Mouse (Mus musculus): ENCODE results near the gene Adipor2. TPM values are rescaled to one million over a fixed set of nuclear protein-coding genes. Genes with fewer than 3 reads are reported as not detected.

Gene Adipor2
- polyA plus RNA-seq, 1 experiment from 2014 or later, result 36.5 TPM

- H3K9me3 ChIP-seq (replicated peaks), result no peaks in the 10 kb centered on the region
- H3K4me3 ChIP-seq (replicated peaks), result no peak overlapping the region
- no peak overlapping the region for H3K9ac ChIP-seq
- no peaks in the 10 kb centered on the region for H3K27me3 ChIP-seq
- H3K4me1 ChIP-seq (replicated peaks), result peaks cover 19% of the 10 kb centered on the region
- no peak overlapping the region for H3K27ac ChIP-seq (replicated peaks)
- H3K4me2 ChIP-seq, result no peak overlapping the region
- no peaks in the 10 kb centered on the region for H3K36me3 ChIP-seq (replicated peaks)
- WGBS (ENCODE audit: insufficient replicate concordance), result 61% methylated on average over 7 of the region's 7 CpGs
- no peak for ATAC-seq (ENCODE audit: insufficient read depth)
These were observed 1.1 kb upstream of the Adipor2 start for GRCm38 (mm10) chr6:119418392-119419251.

- 62% methylated on average over 7 of the region's 7 CpGs for WGBS (ENCODE audit: insufficient replicate concordance)
- ATAC-seq (ENCODE audit: insufficient read depth), result no peak
- Histone ChIP-seq H3K27ac (replicated peaks) (no peak overlapping the region), H3K36me3 (replicated peaks) (no peaks in the 10 kb centered on the region), H3K4me2 (peak overlapping the region; percentile 64; the same call in 1 of the 2 replicates), H3K4me3 (replicated peaks) (no peak overlapping the region), H3K4me1 (replicated peaks) (peaks cover 19% of the 10 kb centered on the region), H3K9me3 (replicated peaks) (no peaks in the 10 kb centered on the region), H3K9ac (no peak overlapping the region), H3K27me3 (no peaks in the 10 kb centered on the region)
These were observed 317 bp upstream of the Adipor2 start for GRCm38 (mm10) chr6:119417821-119418220.

- ATAC-seq (ENCODE audit: insufficient read depth), result no peak
- Histone ChIP-seq H3K4me3 (replicated peaks) (peak overlapping the region; percentile 32; the same call in 1 of the 2 replicates), H3K27me3 (no peaks in the 10 kb centered on the region), H3K9ac (no peak overlapping the region), H3K9me3 (replicated peaks) (no peaks in the 10 kb centered on the region), H3K4me1 (replicated peaks) (peaks cover 19% of the 10 kb centered on the region), H3K4me2 (peak overlapping the region; percentile 64; the same call in 1 of the 2 replicates), H3K36me3 (replicated peaks) (no peaks in the 10 kb centered on the region), H3K27ac (replicated peaks) (no peak overlapping the region)
- WGBS (ENCODE audit: insufficient replicate concordance), result 47% methylated on average over 6 of the region's 6 CpGs
These were observed 861 bp downstream of the Adipor2 start for GRCm38 (mm10) chr6:119416643-119417042.

- WGBS (ENCODE audit: insufficient replicate concordance), result 69% methylated on average over 15 of the region's 15 CpGs
- Histone ChIP-seq H3K4me3 (replicated peaks) (no peak overlapping the region), H3K9ac (no peak overlapping the region)
These were observed 3.1 kb downstream of the Adipor2 start for GRCm38 (mm10) chr6:119414262-119415043.

GRCm38 (mm10) chr6:119412588-119412987 lies 4.9 kb downstream of the Adipor2 start:
- 75% methylated on average over 4 of the region's 4 CpGs for WGBS (ENCODE audit: insufficient replicate concordance)
- ATAC-seq (ENCODE audit: insufficient read depth), result no peak
- H3K4me2 ChIP-seq, result no peak overlapping the region
- no peak overlapping the region for H3K27ac ChIP-seq (replicated peaks)
- H3K9ac ChIP-seq, result no peak overlapping the region
- no peaks in the 10 kb centered on the region for H3K9me3 ChIP-seq (replicated peaks)
- H3K4me1 ChIP-seq (replicated peaks), result peaks cover 25% of the 10 kb centered on the region
- no peak overlapping the region for H3K4me3 ChIP-seq (replicated peaks)
- H3K27me3 ChIP-seq, result no peaks in the 10 kb centered on the region
- no peaks in the 10 kb centered on the region for H3K36me3 ChIP-seq (replicated peaks)

More at GRCm38 (mm10) chr6:119414262-119415043, 3.1 kb downstream of the Adipor2 start:
- Histone ChIP-seq H3K36me3 (replicated peaks) (no peaks in the 10 kb centered on the region), H3K27ac (replicated peaks) (no peak overlapping the region), H3K4me2 (no peak overlapping the region), H3K27me3 (no peaks in the 10 kb centered on the region), H3K4me1 (replicated peaks) (peaks cover 19% of the 10 kb centered on the region), H3K9me3 (replicated peaks) (no peaks in the 10 kb centered on the region)
- ATAC-seq (ENCODE audit: insufficient read depth), result no peak

- peaks cover 17% of the 10 kb centered on the region for H3K4me1 ChIP-seq (replicated peaks)
- H3K27me3 ChIP-seq, result no peaks in the 10 kb centered on the region
- WGBS (ENCODE audit: insufficient replicate concordance), result 65% methylated on average over 3 of the region's 3 CpGs
- ATAC-seq (ENCODE audit: insufficient read depth), result no peak
- H3K4me3 ChIP-seq (replicated peaks), result no peak overlapping the region
- no peaks in the 10 kb centered on the region for H3K9me3 ChIP-seq (replicated peaks)
- no peaks in the 10 kb centered on the region for H3K36me3 ChIP-seq (replicated peaks)
- H3K27ac ChIP-seq (replicated peaks), result no peak overlapping the region
- H3K4me2 ChIP-seq, result no peak overlapping the region
- H3K9ac ChIP-seq, result no peak overlapping the region
These were observed 6.0 kb downstream of the Adipor2 start for GRCm38 (mm10) chr6:119411511-119411910.

- 41% methylated on average over 1 of the region's 1 CpGs for WGBS (ENCODE audit: insufficient replicate concordance)
- peak overlapping the region; percentile 35; the same call in 1 of the 2 replicates for H3K27ac ChIP-seq (replicated peaks)
- H3K4me2 ChIP-seq, result no peak overlapping the region
- H3K36me3 ChIP-seq (replicated peaks), result no peaks in the 10 kb centered on the region
- no peaks in the 10 kb centered on the region for H3K27me3 ChIP-seq
- no peaks in the 10 kb centered on the region for H3K9me3 ChIP-seq (replicated peaks)
- no peak overlapping the region for H3K9ac ChIP-seq
- ATAC-seq (ENCODE audit: insufficient read depth), result peak; percentile 69
- no peak overlapping the region for H3K4me3 ChIP-seq (replicated peaks)
- peaks cover 17% of the 10 kb centered on the region for H3K4me1 ChIP-seq (replicated peaks)
These were observed 7.7 kb downstream of the Adipor2 start for GRCm38 (mm10) chr6:119409766-119410165.

- H3K36me3 ChIP-seq (replicated peaks), result no peaks in the 10 kb centered on the region
- H3K4me2 ChIP-seq, result no peak overlapping the region
- no peaks in the 10 kb centered on the region for H3K27me3 ChIP-seq
- 27% methylated on average over 9 of the region's 9 CpGs for WGBS (ENCODE audit: insufficient replicate concordance)
- no peaks in the 10 kb centered on the region for H3K9me3 ChIP-seq (replicated peaks)
- no peak overlapping the region for H3K9ac ChIP-seq
- H3K27ac ChIP-seq (replicated peaks), result no peak overlapping the region
- H3K4me3 ChIP-seq (replicated peaks), result no peak overlapping the region
- no peak for ATAC-seq (ENCODE audit: insufficient read depth)
- peaks cover 26% of the 10 kb centered on the region for H3K4me1 ChIP-seq (replicated peaks)
These were observed 8.9 kb downstream of the Adipor2 start for GRCm38 (mm10) chr6:119408582-119408981.

GRCm38 (mm10) chr6:119407818-119408217 lies 9.7 kb downstream of the Adipor2 start:
- no peak overlapping the region for H3K27ac ChIP-seq (replicated peaks)
- no peaks in the 10 kb centered on the region for H3K36me3 ChIP-seq (replicated peaks)
- no peak overlapping the region for H3K9ac ChIP-seq
- WGBS (ENCODE audit: insufficient replicate concordance), result 26% methylated on average over 6 of the region's 6 CpGs
- H3K27me3 ChIP-seq, result no peaks in the 10 kb centered on the region
- 0 out of 2 replicates have a peak overlapping the region, but pooled peaks have one; percentile 15 for H3K4me2 ChIP-seq
- H3K9me3 ChIP-seq (replicated peaks), result no peaks in the 10 kb centered on the region
- ATAC-seq (ENCODE audit: insufficient read depth), result no peak
- H3K4me1 ChIP-seq (replicated peaks), result peaks cover 34% of the 10 kb centered on the region
- H3K4me3 ChIP-seq (replicated peaks), result no peak overlapping the region

GRCm38 (mm10) chr6:119406528-119406927 lies 11.0 kb downstream of the Adipor2 start:
- no peaks in the 10 kb centered on the region for H3K9me3 ChIP-seq (replicated peaks)
- H3K36me3 ChIP-seq (replicated peaks), result no peaks in the 10 kb centered on the region
- ATAC-seq (ENCODE audit: insufficient read depth), result no peak
- peaks cover 47% of the 10 kb centered on the region for H3K4me1 ChIP-seq (replicated peaks)
- no peak overlapping the region for H3K4me2 ChIP-seq
- no peak overlapping the region for H3K4me3 ChIP-seq (replicated peaks)
- H3K27me3 ChIP-seq, result no peaks in the 10 kb centered on the region
- WGBS (ENCODE audit: insufficient replicate concordance), result 84% methylated on average over 8 of the region's 8 CpGs
- H3K27ac ChIP-seq (replicated peaks), result no peak overlapping the region
- H3K9ac ChIP-seq, result no peak overlapping the region

- no peaks in the 10 kb centered on the region for H3K9me3 ChIP-seq (replicated peaks)
- H3K4me1 ChIP-seq (replicated peaks), result peaks cover 47% of the 10 kb centered on the region
- no peak for ATAC-seq (ENCODE audit: insufficient read depth)
- H3K4me3 ChIP-seq (replicated peaks), result no peak overlapping the region
- 62% methylated on average over 7 of the region's 7 CpGs for WGBS (ENCODE audit: insufficient replicate concordance)
- H3K27me3 ChIP-seq, result no peaks in the 10 kb centered on the region
- no peak overlapping the region for H3K4me2 ChIP-seq
- no peak overlapping the region for H3K27ac ChIP-seq (replicated peaks)
- no peak overlapping the region for H3K9ac ChIP-seq
- no peaks in the 10 kb centered on the region for H3K36me3 ChIP-seq (replicated peaks)
These were observed 12.2 kb downstream of the Adipor2 start for GRCm38 (mm10) chr6:119405310-119405709.

Measured in liver, embryonic 15.5 days (tissue).